Mouse (Mus musculus) CD4-positive helper T cell, adult 2 months (primary cell): ENCODE data around the gene D5Ertd579e.

Source experiments
- DNase-seq: peaks from one replicate; pipeline ENCODE4 v3.0.0-alpha.2; 2012; ENCODE audit warnings: low read depth, missing footprints, low spot score

D5Ertd579e gene

GRCm38 (mm10) chr5:36608939-36609499 lies 86.8 kb downstream of the D5Ertd579e start:
- no peak for DNase-seq

- DNase-seq = peak; percentile 41
These were observed 92.8 kb downstream of the D5Ertd579e start for GRCm38 (mm10) chr5:36603031-36603430.

GRCm38 (mm10) chr5:36602028-36602427 lies 93.8 kb downstream of the D5Ertd579e start:
- no peak for DNase-seq

- no peak for DNase-seq
These were observed 94.3 kb downstream of the D5Ertd579e start for GRCm38 (mm10) chr5:36601492-36601891.

GRCm38 (mm10) chr5:36598883-36599282 lies 96.9 kb downstream of the D5Ertd579e start:
- DNase-seq = no peak

GRCm38 (mm10) chr5:36597653-36598052 lies 98.2 kb downstream of the D5Ertd579e start:
- DNase-seq = no peak

- DNase-seq = no peak
These were observed 99.6 kb downstream of the D5Ertd579e start for GRCm38 (mm10) chr5:36596225-36596624.

GRCm38 (mm10) chr5:36595115-36595514 lies 100.7 kb downstream of the D5Ertd579e start:
- DNase-seq = no peak

GRCm38 (mm10) chr5:36594344-36594743 lies 101.5 kb downstream of the D5Ertd579e start:
- DNase-seq = no peak

GRCm38 (mm10) chr5:36593176-36593575 lies 102.6 kb downstream of the D5Ertd579e start, which contains the start of gene Tbc1d14:
TSS of gene Tbc1d14 (minus strand) at chr5:36593276.
- DNase-seq = no peak

- no peak for DNase-seq
These were observed 105.3 kb downstream of the D5Ertd579e start for GRCm38 (mm10) chr5:36590499-36590920.

- DNase-seq = peak; percentile 49
These were observed 111.5 kb downstream of the D5Ertd579e start for GRCm38 (mm10) chr5:36584299-36584698.

GRCm38 (mm10) chr5:36581924-36582642 lies 113.7 kb downstream of the D5Ertd579e start:
- DNase-seq = peak; percentile 100

GRCm38 (mm10) chr5:36581259-36581923 lies 114.4 kb downstream of the D5Ertd579e start:
- no peak for DNase-seq

- DNase-seq = no peak
These were observed 115.9 kb downstream of the D5Ertd579e start for GRCm38 (mm10) chr5:36579967-36580366.

- no peak for DNase-seq
These were observed 116.8 kb downstream of the D5Ertd579e start for GRCm38 (mm10) chr5:36578982-36579381.

GRCm38 (mm10) chr5:36576457-36576856 lies 119.4 kb downstream of the D5Ertd579e start:
- no peak for DNase-seq

- DNase-seq = no peak
These were observed 120.1 kb downstream of the D5Ertd579e start for GRCm38 (mm10) chr5:36575745-36576144.

- no peak for DNase-seq
These were observed 120.6 kb downstream of the D5Ertd579e start for GRCm38 (mm10) chr5:36575227-36575626.

- peak; percentile 56 for DNase-seq
These were observed 121.5 kb downstream of the D5Ertd579e start for GRCm38 (mm10) chr5:36574147-36574870.

GRCm38 (mm10) chr5:36573354-36573753 lies 122.5 kb downstream of the D5Ertd579e start:
- no peak for DNase-seq

GRCm38 (mm10) chr5:36571371-36571770 lies 124.5 kb downstream of the D5Ertd579e start:
- DNase-seq = no peak
